Mouse (Mus musculus): Measurements from ENCODE around the gene Mgat4e.

The Mgat4e gene

DNA sequence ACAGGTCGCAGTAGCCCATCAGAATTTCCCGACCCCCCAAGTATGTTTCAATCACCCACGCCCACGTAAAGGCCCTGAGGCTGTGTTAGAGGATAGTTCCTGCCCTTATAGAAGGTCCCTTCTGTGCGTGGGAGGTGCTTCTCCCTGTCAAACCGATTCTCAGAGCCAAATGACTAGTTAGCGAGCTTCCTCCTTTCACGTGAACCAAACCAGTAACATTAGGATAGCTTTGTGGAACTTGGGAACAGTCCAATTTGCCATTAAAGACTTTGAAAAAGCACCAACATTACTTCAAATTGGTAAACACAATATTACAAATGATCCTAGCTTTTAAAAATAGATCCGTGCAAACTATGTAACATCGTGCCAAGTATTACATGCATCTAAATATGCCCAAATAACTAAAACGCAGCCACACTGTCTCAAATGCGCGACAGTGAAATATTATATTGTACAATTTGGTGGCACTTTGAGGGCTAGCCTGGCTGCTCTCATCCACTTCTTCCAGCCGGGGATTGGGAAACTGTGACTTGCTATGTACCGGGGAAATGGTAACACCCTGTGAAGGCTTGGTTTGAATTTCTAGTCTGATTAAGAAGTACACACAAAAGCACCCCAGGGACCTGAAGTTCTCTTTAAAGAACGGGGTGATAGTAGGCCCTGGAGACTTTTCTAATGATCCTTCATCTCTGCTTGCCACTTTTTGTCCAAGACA lies 35.4 kb downstream of the Mgat4e start:
- DNase-seq (ENCODE audit: extremely low spot score, low spot score) = no peak

DNA sequence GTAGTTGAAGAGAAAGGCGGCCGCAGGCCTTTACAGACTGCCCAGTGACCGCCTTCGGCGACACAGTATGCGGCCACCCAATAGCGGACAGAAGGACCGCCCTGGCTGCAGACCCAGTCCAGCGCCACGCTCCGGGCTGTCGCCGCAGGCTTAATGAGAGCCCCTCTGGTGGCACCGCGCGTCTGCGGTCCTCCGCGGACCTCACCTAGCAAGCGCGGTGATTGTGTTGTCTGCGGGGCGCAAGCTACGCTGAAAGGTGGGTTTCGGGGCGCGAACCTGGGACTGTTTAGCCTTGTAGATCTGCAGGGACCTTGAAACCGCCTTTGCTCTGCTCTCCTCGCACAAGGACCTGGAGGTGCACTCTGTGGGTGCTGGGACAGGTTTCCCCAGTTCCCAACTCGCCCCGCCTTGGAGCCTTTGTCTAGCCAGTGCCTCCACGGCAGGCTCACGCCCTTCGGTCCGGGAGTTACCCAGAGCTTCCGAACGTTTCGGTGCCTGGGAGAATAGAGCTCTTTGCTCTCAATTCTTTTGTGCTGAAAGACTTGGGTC lies 36.1 kb downstream of the Mgat4e start:
- DNase-seq (ENCODE audit: extremely low spot score, low spot score) = peak; percentile 61

DNA sequence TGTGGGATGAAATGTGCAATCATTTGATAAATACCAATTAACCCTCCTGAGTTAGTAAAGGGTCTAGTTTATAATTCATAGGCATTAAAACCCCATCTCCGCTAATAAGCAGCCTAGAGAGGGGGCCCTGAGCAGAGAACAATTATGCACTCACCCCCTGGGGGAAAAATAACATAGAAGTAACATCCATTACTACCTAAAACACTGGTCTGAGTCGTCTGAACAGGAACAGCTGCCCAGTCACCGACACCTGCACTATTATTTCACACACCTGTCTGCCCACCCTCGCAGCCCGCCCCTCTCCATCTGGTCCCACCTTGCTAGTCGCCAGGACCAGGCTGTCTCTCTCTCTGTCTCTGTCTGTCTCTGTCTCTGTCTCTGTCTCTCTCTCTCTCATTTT lies 36.9 kb downstream of the Mgat4e start:
- no peak for DNase-seq (ENCODE audit: extremely low spot score, low spot score)

DNA sequence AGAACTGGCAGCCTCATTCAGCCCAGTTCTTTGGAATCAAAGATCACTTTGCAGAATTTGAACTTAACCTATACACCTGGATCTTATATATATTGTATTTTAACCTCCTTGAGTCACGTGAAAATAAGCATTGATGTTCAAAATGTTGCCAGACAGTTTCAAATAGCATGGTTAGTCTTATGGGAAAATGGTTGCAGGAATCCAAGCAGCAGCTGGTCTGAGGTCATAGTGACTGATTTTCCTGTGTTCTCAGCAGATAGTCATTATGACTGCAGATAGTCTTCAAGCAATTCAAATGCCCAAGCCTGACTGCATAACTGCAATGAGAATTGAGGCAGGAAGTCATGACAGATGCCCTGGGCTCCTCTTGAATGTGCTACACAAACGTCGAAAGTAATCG lies 37.3 kb downstream of the Mgat4e start:
- DNase-seq (ENCODE audit: extremely low spot score, low spot score) = no peak

DNA sequence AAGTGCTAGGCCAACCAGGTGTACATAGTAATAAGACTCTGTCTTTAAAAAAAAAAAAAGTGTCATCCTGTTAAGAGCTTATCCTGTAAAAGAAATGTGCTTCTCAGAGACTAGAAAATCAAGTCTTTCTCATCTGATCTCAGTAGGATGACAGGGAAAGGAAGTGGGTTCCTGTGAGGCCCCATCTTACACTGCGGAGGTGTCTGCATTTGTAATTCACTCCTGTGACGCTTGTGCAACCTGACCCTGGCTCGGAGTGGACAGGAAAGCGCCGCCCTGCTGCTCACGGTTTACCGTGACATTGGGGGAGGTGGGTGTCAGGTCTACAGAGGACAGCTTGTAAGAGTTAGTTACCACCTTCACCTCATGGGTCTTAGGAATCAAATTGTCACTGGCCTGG lies 39.5 kb downstream of the Mgat4e start:
- no peak for DNase-seq (ENCODE audit: extremely low spot score, low spot score)

GRCm38 (mm10) chr1:134506201-134506600 lies 43.3 kb downstream of the Mgat4e start:
- no peak for DNase-seq (ENCODE audit: extremely low spot score, low spot score)

GRCm38 (mm10) chr1:134500916-134501315 lies 48.6 kb downstream of the Mgat4e start:
- no peak for DNase-seq (ENCODE audit: extremely low spot score, low spot score)

- DNase-seq (ENCODE audit: extremely low spot score, low spot score) = no peak
Observed at GRCm38 (mm10) chr1:134495991-134496390, 53.5 kb downstream of the Mgat4e start.

- no peak for DNase-seq (ENCODE audit: extremely low spot score, low spot score)
Observed at GRCm38 (mm10) chr1:134495216-134495539, 54.3 kb downstream of the Mgat4e start.

DNA sequence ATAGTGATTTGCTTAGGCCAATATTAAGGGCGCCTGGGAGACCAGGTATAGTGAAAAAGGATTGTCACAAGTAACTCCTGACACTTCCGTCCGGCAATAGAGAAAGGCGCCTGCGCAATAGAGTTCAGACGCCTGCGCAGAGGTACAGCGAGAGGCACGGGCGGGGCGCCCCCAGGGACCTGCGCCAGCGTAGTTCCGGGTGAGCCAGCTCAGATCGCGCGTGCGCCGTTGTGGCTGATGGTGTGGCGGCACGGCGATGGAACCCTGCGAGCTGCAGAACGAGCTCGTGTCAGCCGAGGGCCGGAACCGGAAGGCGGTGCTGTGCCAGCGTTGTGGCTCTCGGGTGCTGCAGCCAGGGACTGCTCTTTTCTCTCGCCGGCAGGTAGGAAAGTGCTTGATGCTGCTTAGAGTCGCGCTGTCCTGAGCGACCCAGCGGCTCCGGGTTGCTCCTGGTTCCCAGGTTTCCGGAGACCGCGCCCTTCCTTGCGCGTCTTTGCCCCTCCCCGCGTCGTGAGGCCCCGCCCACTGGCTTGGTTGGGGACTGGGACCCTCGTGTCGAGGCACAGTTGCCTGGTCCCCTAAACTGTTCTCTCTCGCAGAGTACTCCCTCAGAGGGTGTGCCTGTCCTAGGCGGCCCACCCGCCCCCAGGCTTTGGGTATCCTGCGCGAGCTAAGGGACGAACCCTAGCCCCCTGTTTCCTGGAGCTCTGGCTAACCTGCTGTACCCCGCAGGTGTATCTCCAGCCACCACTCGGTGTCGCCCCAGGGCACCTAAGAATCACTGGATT lies 54.9 kb downstream of the Mgat4e start, which contains the start of gene Rabif:
Rabif (plus strand) TSS at position 221 of the 788 bp plus-strand sequence.
- DNase-seq (ENCODE audit: extremely low spot score, low spot score) = peak; percentile 97

- no peak for DNase-seq (ENCODE audit: extremely low spot score, low spot score)
Observed at GRCm38 (mm10) chr1:134493956-134494355, 55.5 kb downstream of the Mgat4e start.

DNA sequence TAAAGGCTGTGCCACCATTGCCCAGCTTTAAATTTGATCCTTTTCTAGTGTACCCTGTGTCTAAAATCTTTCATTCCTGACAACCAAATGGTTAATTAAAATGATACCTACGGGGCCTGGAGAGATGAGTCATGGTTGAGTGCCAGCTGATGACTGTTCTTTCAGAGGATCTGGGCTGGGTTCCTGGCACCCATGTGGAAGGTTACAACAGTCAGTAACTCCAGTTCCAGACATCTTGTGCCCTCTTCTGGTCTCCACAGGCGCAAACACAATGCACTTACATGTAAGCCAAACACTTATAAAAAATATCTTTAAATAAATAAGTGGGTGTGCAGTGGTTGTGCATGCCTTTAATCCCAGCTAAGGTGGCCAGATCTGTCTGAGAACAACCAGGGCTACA lies 56.0 kb downstream of the Mgat4e start:
- DNase-seq (ENCODE audit: extremely low spot score, low spot score) = no peak

DNA sequence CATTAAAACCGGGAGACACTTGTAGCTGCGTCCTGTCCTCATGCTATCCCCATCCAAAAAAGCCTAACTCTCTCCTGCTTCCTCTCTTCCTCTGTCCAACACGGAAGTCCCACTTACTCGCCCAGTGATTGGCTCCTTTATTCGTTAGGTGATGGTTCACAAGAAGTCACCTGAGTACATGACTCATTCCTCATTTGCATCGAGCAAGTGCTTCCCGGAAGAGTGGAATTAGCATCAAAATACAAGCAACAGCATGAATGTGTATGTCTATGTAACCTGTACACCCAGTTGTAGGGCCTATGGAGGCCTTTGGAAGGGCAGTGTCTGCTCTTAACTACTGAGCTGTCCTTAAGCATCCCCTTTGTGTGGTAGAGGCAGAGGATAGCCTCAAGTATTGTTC lies 57.2 kb downstream of the Mgat4e start:
- no peak for DNase-seq (ENCODE audit: extremely low spot score, low spot score)

Data from neural tube, embryonic 10.5 days (tissue).